Mouse (Mus musculus) left cerebral cortex, adult 8-10 months (tissue): Measurements from ENCODE around the gene Trim24. TPM values are rescaled to one million over a fixed set of nuclear protein-coding genes. Genes with fewer than 3 reads are reported as not detected.

Experiments used
- DNase-seq, 2 experiments: peaks; one replicate each; pipeline ENCODE4 v3.0.0; 2022; ENCODE audit warnings: low spot score in 2 of 2
- total RNA-seq, 4 experiments: library from RNA; stranded (reverse); gene quantifications; 2 replicates each; pipeline ENCODE4 v1.2.4; 2022

Trim24 gene
- total RNA-seq, 4 experiments from 2014 or later = 32.1 to 37.3 (median 34.2) TPM

DNA sequence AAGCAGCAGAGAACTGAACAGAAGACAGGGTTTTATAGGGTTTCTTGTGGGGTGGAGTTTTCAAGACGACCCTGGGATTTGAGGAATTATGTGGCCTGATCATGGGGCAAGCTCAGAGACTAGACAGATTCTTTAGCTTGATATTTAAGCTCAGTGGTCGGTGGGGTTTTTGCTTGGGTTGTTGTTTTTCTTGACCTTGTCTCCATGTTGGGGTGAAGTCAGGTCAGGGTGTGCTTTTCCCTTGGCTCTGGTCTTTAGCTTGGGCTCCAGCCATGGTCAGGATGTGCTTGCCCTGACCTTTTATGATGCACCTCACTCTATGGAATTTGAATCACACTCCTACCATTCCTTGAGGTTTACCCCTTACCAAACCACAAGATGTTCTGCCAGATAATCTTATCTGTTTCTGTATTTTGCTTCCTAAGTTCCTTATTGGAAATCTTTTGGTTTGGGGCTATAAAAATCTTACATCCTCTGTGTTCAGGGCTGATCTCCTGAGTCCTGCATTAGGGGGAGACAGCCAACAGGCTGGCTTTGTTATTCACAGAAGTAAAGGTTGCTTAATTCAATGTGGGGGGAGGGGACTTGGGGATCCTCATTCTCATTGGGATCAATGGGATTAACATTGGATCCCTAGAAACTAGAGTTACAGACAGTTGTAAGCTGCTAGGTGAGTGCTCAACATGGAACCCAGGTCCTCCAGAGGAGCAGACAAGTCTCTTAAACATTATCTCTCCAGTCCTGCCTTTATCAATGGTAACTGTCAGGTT, 6.5 kb upstream of the Trim24 start:
- DNase-seq = no peak

- DNase-seq = no peak
These were observed 683 bp downstream of the Trim24 start for GRCm38 (mm10) chr6:37871137-37871851.

- DNase-seq = no peak
These were observed 2.2 kb downstream of the Trim24 start for GRCm38 (mm10) chr6:37872861-37873260.

DNA sequence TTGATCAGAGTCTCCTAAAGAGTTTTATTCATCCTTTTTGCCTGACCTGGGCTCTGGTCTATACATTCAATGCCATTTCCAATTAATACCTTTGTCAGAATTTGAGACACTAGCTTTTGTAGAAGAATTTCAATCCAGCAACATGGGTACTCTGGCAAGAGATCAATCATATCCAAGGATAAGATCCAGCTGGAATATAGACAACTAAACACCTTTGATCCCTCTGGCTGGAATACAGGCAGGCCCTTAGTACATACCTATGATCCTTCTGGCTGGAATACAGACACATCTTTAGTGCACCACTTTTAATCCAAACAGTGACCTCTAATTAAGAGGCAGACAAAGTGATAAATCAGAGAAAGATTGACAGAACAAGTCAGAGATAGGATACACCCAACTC, 3.1 kb downstream of the Trim24 start:
- no peak for DNase-seq

DNA sequence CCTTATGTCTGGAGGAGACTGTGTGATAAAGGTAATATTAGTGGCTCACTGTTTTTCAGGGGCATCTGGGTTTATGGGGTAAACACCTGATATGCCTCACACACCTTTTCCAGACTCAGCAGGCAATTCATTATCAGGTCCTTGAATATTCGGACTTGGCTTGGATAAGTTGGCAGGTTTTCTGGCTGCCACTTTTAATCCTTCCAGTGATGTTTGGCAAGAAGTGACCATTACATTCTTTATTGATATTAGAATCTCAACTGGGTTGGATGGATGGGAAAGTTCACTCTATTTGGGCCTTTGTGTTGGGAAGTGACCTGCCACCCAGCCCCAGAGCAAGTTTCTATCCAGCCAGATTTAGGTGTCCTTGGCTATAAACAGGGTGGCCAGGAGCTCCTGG, 7.6 kb downstream of the Trim24 start:
- no peak for DNase-seq

DNA sequence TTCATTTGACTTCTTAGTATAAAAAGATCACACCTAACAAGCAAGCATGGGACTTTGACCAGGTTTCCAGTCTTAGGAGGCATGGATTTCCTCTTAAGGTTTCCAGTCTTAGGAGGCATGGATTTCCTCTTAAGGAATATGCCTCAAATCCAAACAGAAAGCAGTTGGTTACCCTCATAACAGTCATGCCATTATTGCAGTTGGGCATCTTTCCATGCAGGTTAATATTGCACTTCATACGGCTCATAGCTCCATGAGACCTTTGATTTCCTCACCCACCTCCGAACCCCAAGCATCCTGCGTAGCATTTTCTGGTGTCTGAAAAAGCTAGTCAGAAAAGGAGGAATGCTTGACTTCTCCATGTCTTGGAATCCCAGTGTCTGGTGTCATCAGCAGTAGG, 10.0 kb downstream of the Trim24 start:
- DNase-seq = no peak

DNA sequence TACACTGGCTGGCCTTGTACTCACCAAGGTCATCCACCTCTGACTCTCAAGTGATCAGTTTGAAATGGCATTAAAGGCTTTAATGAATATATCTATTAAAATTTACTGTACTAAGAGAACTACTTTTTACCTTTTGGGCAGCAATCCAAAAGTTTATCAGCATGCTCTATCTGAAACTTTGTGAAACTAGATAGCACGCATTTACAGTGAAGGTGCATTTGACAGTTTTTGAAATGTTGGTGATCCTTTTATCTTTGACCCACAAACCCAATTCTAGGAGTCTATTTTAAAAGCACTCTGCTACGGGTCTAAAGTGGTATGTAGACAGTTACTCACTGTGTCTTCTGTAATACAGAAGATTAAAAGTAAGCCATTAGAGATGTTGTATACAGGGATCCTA, 23.0 kb downstream of the Trim24 start:
- no peak for DNase-seq

- no peak for DNase-seq
These were observed 25.2 kb downstream of the Trim24 start for GRCm38 (mm10) chr6:37895646-37896435.

- DNase-seq = no peak
These were observed 29.6 kb downstream of the Trim24 start for GRCm38 (mm10) chr6:37900221-37900620.

DNA sequence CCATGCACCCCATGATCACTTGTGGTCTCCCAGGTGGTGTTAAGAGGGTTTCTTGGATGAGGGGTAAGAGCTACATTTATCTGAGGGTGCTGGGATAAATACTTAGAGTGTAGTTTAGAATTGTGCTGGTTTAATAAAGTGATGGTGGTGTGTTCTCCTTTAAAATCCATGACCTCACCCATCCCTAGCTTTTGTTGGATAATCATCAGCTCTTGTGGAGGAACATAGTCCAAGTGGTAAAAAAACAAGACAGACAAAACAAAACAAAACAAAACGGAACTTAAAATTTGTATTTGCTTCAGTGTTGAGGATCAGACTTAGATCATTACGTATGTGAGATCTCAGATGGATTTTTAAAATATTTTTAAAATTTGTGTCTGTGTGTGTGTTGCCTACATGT, 31.2 kb downstream of the Trim24 start:
- no peak for DNase-seq

GRCm38 (mm10) chr6:37903810-37904209, 33.2 kb downstream of the Trim24 start:
- DNase-seq = no peak

DNA sequence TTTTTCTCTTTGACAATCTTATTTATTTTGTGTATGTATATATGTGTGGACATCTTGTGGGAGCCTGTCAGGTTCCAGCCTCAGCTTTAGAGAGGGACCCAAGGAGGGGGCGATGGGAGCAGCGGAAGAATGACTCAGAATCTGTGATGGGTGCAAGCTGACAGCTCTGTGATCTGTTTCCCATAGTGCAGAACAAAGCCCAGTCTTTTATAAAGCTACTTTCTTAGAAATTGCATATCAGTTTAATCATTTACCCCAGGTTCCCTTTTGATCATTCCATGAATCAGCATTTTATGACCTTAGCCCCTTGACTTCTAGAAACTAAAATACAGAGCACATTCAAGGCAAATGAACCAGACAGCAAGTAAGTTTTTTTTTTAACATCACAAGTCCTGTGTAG, 42.9 kb downstream of the Trim24 start:
- no peak for DNase-seq

DNA sequence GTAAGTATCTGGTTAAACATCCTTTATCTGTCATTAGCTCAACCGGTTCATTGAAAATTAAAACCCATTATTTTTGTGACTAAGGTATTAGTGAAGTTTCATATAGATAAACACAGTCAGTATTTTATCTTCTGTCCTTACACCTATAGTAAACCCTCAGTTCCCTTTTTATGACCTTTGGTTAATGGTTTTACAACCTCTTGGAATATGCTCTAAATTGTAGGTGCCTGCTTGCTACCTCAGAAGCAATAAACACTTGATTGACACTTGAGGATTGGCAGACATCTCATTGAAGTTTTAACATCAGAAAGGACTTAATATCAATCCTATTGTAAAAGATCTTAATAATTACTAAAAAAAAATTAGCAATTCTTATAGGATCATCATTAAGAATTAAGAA, 54.5 kb downstream of the Trim24 start:
- no peak for DNase-seq

DNA sequence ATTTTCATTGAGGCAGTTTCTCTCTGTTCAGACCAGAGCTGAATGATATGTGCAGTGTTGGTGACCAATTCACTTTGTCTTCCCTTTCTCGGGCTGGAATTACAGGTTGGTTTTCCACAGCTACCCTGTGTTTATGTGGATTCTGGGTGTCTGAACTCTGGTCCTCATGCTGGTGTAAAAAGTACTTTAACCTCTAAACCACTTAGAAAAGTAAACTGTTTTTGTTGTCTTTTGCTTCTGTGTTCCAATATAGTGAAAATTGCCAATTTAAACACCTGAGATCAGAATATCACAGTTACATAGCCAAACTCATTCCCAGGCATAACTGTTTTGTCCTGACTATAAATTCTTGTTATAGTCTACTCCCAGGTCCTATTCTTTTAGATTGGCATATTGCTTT, 56.1 kb downstream of the Trim24 start:
- DNase-seq = no peak

DNA sequence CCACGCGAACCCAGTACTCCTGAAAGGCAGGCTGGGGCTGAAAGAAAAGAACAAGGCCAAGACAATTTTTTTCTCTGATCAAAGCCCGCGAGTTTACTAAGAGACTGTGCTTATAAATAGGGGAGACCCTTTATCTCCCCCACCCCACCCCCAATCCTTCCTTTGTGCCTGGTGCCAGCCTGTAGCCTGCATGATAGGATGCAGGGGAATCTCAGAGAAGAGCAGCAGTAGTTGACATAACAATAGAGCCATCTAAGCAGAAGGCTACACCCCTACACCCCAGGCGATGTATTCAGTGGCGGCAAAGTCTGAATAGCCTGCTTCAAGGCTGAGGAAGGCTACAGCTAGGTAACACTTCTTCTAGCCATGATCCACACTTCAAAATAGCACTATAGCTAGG, 65.9 kb downstream of the Trim24 start:
- DNase-seq = no peak

- no peak for DNase-seq
These were observed 80.7 kb downstream of the Trim24 start for GRCm38 (mm10) chr6:37951306-37951705.

DNA sequence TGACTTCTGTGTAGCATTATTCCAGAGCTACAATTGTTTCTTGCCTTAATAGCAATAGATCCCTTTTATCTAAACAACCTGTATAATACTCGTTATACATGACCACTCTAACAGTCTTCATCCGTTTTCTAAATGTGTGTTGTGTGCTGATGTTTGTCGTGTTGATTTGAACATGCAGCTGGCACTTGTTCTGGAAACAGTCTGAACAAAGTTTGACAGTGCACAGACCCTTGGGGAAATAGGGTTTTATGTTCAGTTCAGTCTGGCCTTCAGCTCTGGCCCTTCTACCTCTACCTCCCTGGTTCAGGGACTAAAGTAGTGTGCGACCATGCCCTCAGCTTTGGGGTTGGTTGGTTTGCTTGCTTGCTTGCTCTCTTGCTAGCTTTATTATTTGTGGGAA, 96.8 kb downstream of the Trim24 start:
- no peak for DNase-seq

DNA sequence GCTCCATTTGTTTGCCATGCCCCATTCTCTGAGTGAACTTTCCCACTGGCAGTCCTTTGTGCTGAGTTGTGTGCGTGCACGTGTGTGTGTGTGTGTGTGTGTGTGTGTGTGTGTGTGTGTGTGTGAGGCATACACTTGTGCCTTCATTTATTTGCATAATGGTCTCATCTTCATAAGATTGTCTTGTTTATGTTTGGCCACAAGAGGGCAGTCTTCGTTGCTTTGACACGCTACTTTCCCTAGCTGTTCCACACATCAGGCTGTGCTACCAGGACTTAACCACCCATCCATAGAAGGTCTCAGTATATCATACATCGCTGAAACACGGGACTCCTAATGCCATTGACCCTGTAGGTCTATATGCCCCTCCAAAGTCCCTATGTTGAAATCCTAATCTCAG, 136.8 kb downstream of the Trim24 start:
- DNase-seq = peak in 1 of 2 experiments; percentile 14

DNA sequence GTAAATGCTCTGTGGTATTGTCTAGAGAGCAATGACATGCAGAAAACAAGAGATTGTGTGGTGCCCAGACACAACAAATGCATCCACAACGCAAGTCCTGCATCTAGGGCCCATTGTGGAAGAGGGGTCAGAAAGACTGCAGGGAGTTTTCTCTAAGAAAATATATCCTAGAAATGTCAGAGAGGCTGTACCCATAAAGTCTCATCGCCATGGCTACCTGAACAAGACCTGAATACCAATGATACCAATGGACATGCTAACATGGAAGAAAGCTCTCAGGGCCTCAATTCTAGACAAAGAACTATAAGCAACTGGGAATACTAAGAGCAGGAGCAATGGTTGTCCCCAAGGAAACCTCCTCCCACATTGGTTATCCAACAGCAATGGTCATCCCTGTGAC, 142.2 kb downstream of the Trim24 start:
- DNase-seq = no peak
